Mouse (Mus musculus) retina, adult 2 months (tissue): Measurements from ENCODE around the gene Ispd.

Source experiments
- DNase-seq: peaks from one replicate; pipeline ENCODE4 v3.0.0-alpha.2; 2012; ENCODE audit warnings: low read depth, low spot score

The Ispd gene

GRCm38 (mm10) chr12:36564146-36564545, 182.9 kb downstream of the Ispd start:
- DNase-seq, result no peak

GRCm38 (mm10) chr12:36566974-36567373, 185.7 kb downstream of the Ispd start:
- no peak for DNase-seq

GRCm38 (mm10) chr12:36570414-36571095, 189.3 kb downstream of the Ispd start:
- DNase-seq, result no peak

GRCm38 (mm10) chr12:36584828-36585227, 203.6 kb downstream of the Ispd start:
- no peak for DNase-seq

GRCm38 (mm10) chr12:36597539-36598250, 216.4 kb downstream of the Ispd start:
- DNase-seq, result no peak

GRCm38 (mm10) chr12:36621960-36622736, 240.9 kb downstream of the Ispd start:
- DNase-seq, result no peak

- DNase-seq, result no peak
Measured at GRCm38 (mm10) chr12:36627204-36627603, 246.0 kb downstream of the Ispd start.

GRCm38 (mm10) chr12:36632427-36632826, 251.2 kb downstream of the Ispd start:
- DNase-seq, result no peak

GRCm38 (mm10) chr12:36647514-36647913, 266.3 kb downstream of the Ispd start:
- DNase-seq, result no peak

GRCm38 (mm10) chr12:36662496-36662895, 281.2 kb downstream of the Ispd start:
- DNase-seq, result no peak

GRCm38 (mm10) chr12:36664783-36665182, 283.5 kb downstream of the Ispd start:
- no peak for DNase-seq

- no peak for DNase-seq
Measured at GRCm38 (mm10) chr12:36666771-36667170, 285.5 kb downstream of the Ispd start.

- no peak for DNase-seq
Measured at GRCm38 (mm10) chr12:36670164-36670908, 289.1 kb downstream of the Ispd start.

GRCm38 (mm10) chr12:36670915-36671579, 289.8 kb downstream of the Ispd start:
- peak; percentile 16 for DNase-seq

GRCm38 (mm10) chr12:36674481-36674880, 293.2 kb downstream of the Ispd start:
- DNase-seq, result no peak

GRCm38 (mm10) chr12:36678220-36678619, 297.0 kb downstream of the Ispd start:
- no peak for DNase-seq

GRCm38 (mm10) chr12:36680883-36681505, 299.7 kb downstream of the Ispd start:
- no peak for DNase-seq

- DNase-seq, result no peak
Measured at GRCm38 (mm10) chr12:36681779-36682178, 300.5 kb downstream of the Ispd start.

- DNase-seq, result no peak
Measured at GRCm38 (mm10) chr12:36694072-36694471, 312.8 kb downstream of the Ispd start.

- no peak for DNase-seq
Measured at GRCm38 (mm10) chr12:36704380-36704779, 323.1 kb downstream of the Ispd start.

GRCm38 (mm10) chr12:36708810-36709209, 327.6 kb downstream of the Ispd start:
- no peak for DNase-seq
